Mouse (Mus musculus) forebrain, embryonic 12.5 days (tissue): ENCODE results near the gene Whrn. TPM values are rescaled to one million over a fixed set of nuclear protein-coding genes. Genes with fewer than 3 reads are reported as not detected.

Experiments
- ATAC-seq: fragments of 200-750 bp; cut with Nextera tagmentation; 2 replicates; pipeline ENCODE4 v1.8.0; 2017; ENCODE audit warnings: moderate TSS enrichment; ENCODE audit not compliant: low FRiP score
- H3K27ac ChIP-seq: fragments of 300-500 bp; sonication (generic); 2 replicates; pipeline ENCODE4 v1.5.1; 2016; ENCODE audit warnings: mild to moderate bottlenecking
- H3K27me3 ChIP-seq: fragments of 300-500 bp; sonication (generic); 2 replicates; pipeline ENCODE4 v1.6.1; 2016; ENCODE audit warnings: mild to moderate bottlenecking
- H3K36me3 ChIP-seq: fragments of 300-500 bp; sonication (generic); replicated peaks from 2 replicates; pipeline ENCODE4 v1.6.1; 2016; ENCODE audit warnings: mild to moderate bottlenecking
- H3K4me1 ChIP-seq: fragments of 300-500 bp; sonication (generic); 2 replicates; pipeline ENCODE4 v1.6.1; 2016
- H3K4me2 ChIP-seq: fragments of 300-500 bp; sonication (generic); 2 replicates; pipeline ENCODE4 v1.6.1; 2016; ENCODE audit warnings: mild to moderate bottlenecking, moderate library complexity
- H3K4me3 ChIP-seq: fragments of 300-500 bp; sonication (generic); replicated peaks from 2 replicates; pipeline ENCODE4 v1.5.1; 2016; ENCODE audit warnings: mild to moderate bottlenecking
- H3K9ac ChIP-seq: fragments of 300-500 bp; sonication (generic); 2 replicates; pipeline ENCODE4 v1.6.1; 2016; ENCODE audit warnings: mild to moderate bottlenecking
- H3K9me3 ChIP-seq: fragments of 300-500 bp; sonication (generic); 2 replicates; pipeline ENCODE4 v1.6.1; 2016
- WGBS: fragments of 180-500 bp; shearing (Covaris S2); methylation state at CpG from one replicate; pipeline ENCODE4 v1.1.7; 2016; 5-methylcytosine and 5-hydroxymethylcytosine counted together
- polyA plus RNA-seq: library from polyadenylated mRNA; unstranded; fragments of >200 nt; fragmentation: Nextera tagmentation; extraction: Ambion mirVana; gene quantifications from 2 replicates; pipeline ENCODE4 v1.2.1, GENCODE M21; 2016

The Whrn gene
- 9.4 and 10.5 TPM in 2 replicates for polyA plus RNA-seq

GRCm38 (mm10) chr4:63495915-63496278, at the start of gene Whrn:
Gene Whrn (minus strand): TSS chr4:63495991.
- no peaks in the 10 kb centered on the region for H3K36me3 ChIP-seq
- peak within 1 kb of the TSS; percentile 98 for H3K4me2 ChIP-seq
- under 1% methylated on average over 27 of the region's 34 CpGs for WGBS
- peaks cover 45% of the 10 kb centered on the region for H3K4me1 ChIP-seq
- peak; percentile 86 for ATAC-seq
- no peak within 1 kb of the TSS for H3K27ac ChIP-seq
- peaks cover 38% of the 10 kb centered on the region for H3K27me3 ChIP-seq
- H3K4me3 ChIP-seq = peak within 1 kb of the TSS; percentile 68
- H3K9me3 ChIP-seq = no peaks in the 10 kb centered on the region
- H3K9ac ChIP-seq = peak within 1 kb of the TSS; percentile 65

GRCm38 (mm10) chr4:63545231-63545958, 49.6 kb upstream of the Whrn start:
- H3K9ac ChIP-seq = peak overlapping the region; percentile 88
- WGBS = 17% methylated on average over 26 of the region's 26 CpGs
- no peak; the same call in 1 of the 2 replicates for ATAC-seq

GRCm38 (mm10) chr4:63544494-63545230, 48.9 kb upstream of the Whrn start, which contains the start of gene Atp6v1g1:
Gene Atp6v1g1 (plus strand): TSS chr4:63544772.
- H3K4me2 ChIP-seq = peak within 1 kb of the TSS; percentile 69
- under 1% methylated on average over 45 of the region's 57 CpGs for WGBS
- no peaks in the 10 kb centered on the region for H3K9me3 ChIP-seq
- peaks cover 32% of the 10 kb centered on the region for H3K4me1 ChIP-seq
- H3K9ac ChIP-seq = peak within 1 kb of the TSS; percentile 88
- H3K4me3 ChIP-seq = peak within 1 kb of the TSS; percentile 81
- H3K27ac ChIP-seq = peak within 1 kb of the TSS; percentile 83
- H3K36me3 ChIP-seq = peaks cover 13% of the 10 kb centered on the region
- peak; percentile 97 for ATAC-seq
- no peaks in the 10 kb centered on the region for H3K27me3 ChIP-seq

More at GRCm38 (mm10) chr4:63545231-63545958, 49.6 kb upstream of the Whrn start:
- H3K4me3 ChIP-seq = peak overlapping the region; percentile 81
- peaks cover 15% of the 10 kb centered on the region for H3K36me3 ChIP-seq
- peak overlapping the region; percentile 83 for H3K27ac ChIP-seq
- peak overlapping the region; percentile 69 for H3K4me2 ChIP-seq
- H3K4me1 ChIP-seq = peaks cover 32% of the 10 kb centered on the region
- no peaks in the 10 kb centered on the region for H3K9me3 ChIP-seq
- H3K27me3 ChIP-seq = no peaks in the 10 kb centered on the region

- Histone ChIP-seq H3K27me3 (no peaks in the 10 kb centered on the region), H3K27ac (peak overlapping the region; percentile 83), H3K9me3 (no peaks in the 10 kb centered on the region), H3K4me2 (peak overlapping the region; percentile 69), H3K36me3 (peaks cover 6% of the 10 kb centered on the region), H3K4me3 (peak overlapping the region; percentile 81), H3K9ac (no peak overlapping the region; the same call in 1 of the 2 replicates), H3K4me1 (peaks cover 32% of the 10 kb centered on the region)
- 69% methylated on average over 10 of the region's 10 CpGs for WGBS
- peak; percentile 2; the same call in 1 of the 2 replicates for ATAC-seq
These were observed 48.1 kb upstream of the Whrn start for GRCm38 (mm10) chr4:63543746-63544493.

- ATAC-seq = no peak
These were observed 46.4 kb upstream of the Whrn start for GRCm38 (mm10) chr4:63542209-63542608.

GRCm38 (mm10) chr4:63537602-63538001, 41.8 kb upstream of the Whrn start:
- Histone ChIP-seq H3K4me1 (no peaks in the 10 kb centered on the region), H3K36me3 (no peaks in the 10 kb centered on the region), H3K4me2 (no peak overlapping the region), H3K27ac (no peak overlapping the region), H3K4me3 (no peak overlapping the region), H3K9me3 (no peaks in the 10 kb centered on the region), H3K27me3 (no peaks in the 10 kb centered on the region), H3K9ac (no peak overlapping the region)
- no peak for ATAC-seq
- 84% methylated on average over 4 of the region's 4 CpGs for WGBS

More at GRCm38 (mm10) chr4:63542209-63542608, 46.4 kb upstream of the Whrn start:
- peaks cover 24% of the 10 kb centered on the region for H3K4me1 ChIP-seq
- no peaks in the 10 kb centered on the region for H3K27me3 ChIP-seq
- no peaks in the 10 kb centered on the region for H3K36me3 ChIP-seq
- H3K9me3 ChIP-seq = no peaks in the 10 kb centered on the region
- no peak overlapping the region for H3K4me3 ChIP-seq
- no peak overlapping the region for H3K27ac ChIP-seq
- H3K4me2 ChIP-seq = no peak overlapping the region
- 82% methylated on average over 2 of the region's 2 CpGs for WGBS
- no peak overlapping the region for H3K9ac ChIP-seq

- 95% methylated on average over 7 of the region's 7 CpGs for WGBS
- Histone ChIP-seq H3K36me3 (no peaks in the 10 kb centered on the region), H3K4me1 (no peaks in the 10 kb centered on the region), H3K27ac (no peak overlapping the region), H3K9me3 (no peaks in the 10 kb centered on the region), H3K4me3 (no peak overlapping the region), H3K4me2 (no peak overlapping the region), H3K9ac (no peak overlapping the region), H3K27me3 (no peaks in the 10 kb centered on the region)
- no peak for ATAC-seq
These were observed 34.6 kb upstream of the Whrn start for GRCm38 (mm10) chr4:63530409-63530808.

GRCm38 (mm10) chr4:63528946-63529345, 33.2 kb upstream of the Whrn start:
- H3K9me3 ChIP-seq = no peaks in the 10 kb centered on the region
- H3K9ac ChIP-seq = no peak overlapping the region
- no peaks in the 10 kb centered on the region for H3K4me1 ChIP-seq
- H3K4me2 ChIP-seq = no peak overlapping the region
- no peak overlapping the region for H3K4me3 ChIP-seq
- WGBS = 69% methylated on average over 6 of the region's 6 CpGs
- no peak overlapping the region for H3K27ac ChIP-seq
- H3K36me3 ChIP-seq = no peaks in the 10 kb centered on the region
- no peaks in the 10 kb centered on the region for H3K27me3 ChIP-seq
- ATAC-seq = peak; percentile 63; the same call in 1 of the 2 replicates

- Histone ChIP-seq H3K36me3 (no peaks in the 10 kb centered on the region), H3K27me3 (no peaks in the 10 kb centered on the region), H3K4me2 (no peak overlapping the region), H3K9ac (no peak overlapping the region; the same call in 1 of the 2 replicates), H3K4me1 (no peaks in the 10 kb centered on the region), H3K4me3 (no peak overlapping the region), H3K27ac (no peak overlapping the region), H3K9me3 (no peaks in the 10 kb centered on the region)
- WGBS = 72% methylated on average over 8 of the region's 8 CpGs
- ATAC-seq = no peak
These were observed 29.7 kb upstream of the Whrn start for GRCm38 (mm10) chr4:63525514-63525913.

- no peak for ATAC-seq
- 79% methylated on average over 2 of the region's 2 CpGs for WGBS
- no peaks in the 10 kb centered on the region for H3K36me3 ChIP-seq
- no peak overlapping the region for H3K4me3 ChIP-seq
- no peaks in the 10 kb centered on the region for H3K9me3 ChIP-seq
- H3K27ac ChIP-seq = no peak overlapping the region
- H3K4me2 ChIP-seq = no peak overlapping the region
- no peaks in the 10 kb centered on the region for H3K4me1 ChIP-seq
- H3K27me3 ChIP-seq = no peaks in the 10 kb centered on the region
- no peak overlapping the region for H3K9ac ChIP-seq
These were observed 26.1 kb upstream of the Whrn start for GRCm38 (mm10) chr4:63521813-63522419.

GRCm38 (mm10) chr4:63515021-63515420, 19.2 kb upstream of the Whrn start:
- Histone ChIP-seq H3K27ac (no peak overlapping the region), H3K9ac (no peak overlapping the region), H3K9me3 (no peaks in the 10 kb centered on the region), H3K36me3 (no peaks in the 10 kb centered on the region), H3K4me3 (no peak overlapping the region), H3K4me1 (no peaks in the 10 kb centered on the region), H3K4me2 (no peak overlapping the region), H3K27me3 (no peaks in the 10 kb centered on the region)
- no peak for ATAC-seq
- 90% methylated on average over 5 of the region's 5 CpGs for WGBS
